In the genomic region with DNA sequence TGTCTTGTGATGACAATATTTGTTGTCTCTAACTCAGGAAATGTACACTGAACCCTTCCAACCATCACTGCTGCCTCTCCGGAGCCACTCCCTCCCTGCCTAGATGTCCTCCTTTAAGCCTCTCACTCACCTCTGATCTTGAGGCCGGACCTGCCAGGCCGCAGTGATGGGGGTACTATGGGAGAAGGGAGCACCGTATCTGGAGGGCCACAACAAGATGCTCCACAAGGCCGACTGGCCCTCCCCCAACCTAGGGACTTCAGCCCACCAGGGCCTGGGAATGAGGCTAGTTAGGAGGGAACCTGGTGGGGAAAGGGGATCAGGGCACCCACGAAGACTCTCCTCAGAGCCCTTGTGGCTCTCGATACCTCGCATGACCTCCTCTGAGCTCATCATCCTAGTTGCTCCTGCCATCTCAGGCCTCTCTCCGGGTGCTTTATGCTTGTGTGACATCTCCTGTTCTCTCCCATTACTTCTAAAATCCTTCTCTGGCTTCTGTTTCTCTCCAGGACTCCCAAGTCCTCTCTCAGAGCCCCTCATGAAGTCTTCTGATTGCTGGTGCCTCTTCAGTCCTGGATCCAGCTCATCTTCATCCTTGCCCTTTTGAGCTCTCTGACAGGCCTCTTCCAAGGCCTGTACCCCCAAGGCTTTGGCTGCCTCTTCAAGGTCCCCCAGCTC, we compare ENCODE assay signal across 21 mouse cellular contexts. TPM values are rescaled to one million over a fixed set of nuclear protein-coding genes. Genes with fewer than 3 reads are reported as not detected.
A peak's percentile ranks its signal among the peaks of the same experiment; 100 is the strongest.
DNase-seq lines count a peak whose midpoint lies in the region; ATAC-seq and TF ChIP-seq lines count a peak whose summit lies in the region.
"Had no signal": no experiment of that assay in that cellular context is flagged by ENCODE, and none has a peak within 500 bp of the region (broad histone marks: within the 10 kb centered on the region; RNA-seq: fewer than 3 reads in every experiment).

No protein-coding gene starts in this region.

- no peaks in the 10 kb centered on the region for H3K27me3 ChIP-seq in forebrain, embryonic 14.5 days (replicated peaks; ENCODE audit: control insufficient read depth, insufficient read depth, low read length)
- H3K27me3 ChIP-seq in forebrain, embryonic 15.5 days: no peaks in the 10 kb centered on the region
- H3K27me3 ChIP-seq in liver, embryonic 12.5 days (replicated peaks): 0 out of 2 replicates have a peak, but pooled peaks cover 5% of the 10 kb centered on the region
- no peaks in the 10 kb centered on the region for H3K27me3 ChIP-seq in liver, embryonic 11.5 days (replicated peaks; ENCODE audit: control insufficient read depth, insufficient read depth, low read length)
- no peaks in the 10 kb centered on the region for H3K27me3 ChIP-seq in ES-Bruce4 (ENCODE audit: control insufficient read depth, insufficient read depth, low read length, poor library complexity, severe bottlenecking)
- H3K27me3 ChIP-seq in intestine, embryonic 15.5 days (replicated peaks): no peaks in the 10 kb centered on the region

- 89% methylated on average over 9 of the region's 9 CpGs for WGBS in forebrain, embryonic 14.5 days
- 82% methylated on average over 9 of the region's 9 CpGs for WGBS in forebrain, embryonic 15.5 days
- 78% methylated on average over 9 of the region's 9 CpGs for WGBS in liver, embryonic 12.5 days (ENCODE audit: insufficient replicate concordance)
- WGBS in liver, embryonic 11.5 days: 82% methylated on average over 9 of the region's 9 CpGs
- WGBS in intestine, embryonic 15.5 days: 75% methylated on average over 9 of the region's 9 CpGs

- H3K27ac ChIP-seq in forebrain, embryonic 14.5 days (ENCODE audit: low read depth, low read length): no peak overlapping the region
- no peak overlapping the region for H3K27ac ChIP-seq in forebrain, embryonic 15.5 days (replicated peaks)
- no peak overlapping the region for H3K27ac ChIP-seq in liver, embryonic 12.5 days
- no peak overlapping the region for H3K27ac ChIP-seq in liver, embryonic 11.5 days (ENCODE audit: low read depth, low read length)
- H3K27ac ChIP-seq in ES-Bruce4 (ENCODE audit: insufficient read depth, low read length): no peak overlapping the region
- no peak overlapping the region for H3K27ac ChIP-seq in intestine, embryonic 15.5 days
- no peak overlapping the region for H3K27ac ChIP-seq in layer of hippocampus, adult 2 months
- H3K27ac ChIP-seq: gastrocnemius, adult 2 months; heart, adult 2 months had no signal

- DNase-seq in forebrain, embryonic 14.5 days (ENCODE audit: low spot score): no peak
- no peak for DNase-seq in liver, embryonic 11.5 days (ENCODE audit: low spot score)
- no peak for DNase-seq in layer of hippocampus, adult 2 months (ENCODE audit: low spot score in 2 of 2)
- DNase-seq in adrenal gland, postnatal 4 days (ENCODE audit: low spot score in 2 of 2): no peak
- DNase-seq: adrenal gland, postnatal 36 days; gastrocnemius, adult 2 months; heart, adult 2 months; heart, postnatal 14 days; kidney, postnatal 14 days; lung, adult 18-20 months; lung, postnatal 4 days; midbrain, embryonic 14.5 days had no signal

- H3K36me3 ChIP-seq in forebrain, embryonic 14.5 days (ENCODE audit: control insufficient read depth, insufficient read depth, low read length): peaks cover 10% of the 10 kb centered on the region
- H3K36me3 ChIP-seq in forebrain, embryonic 15.5 days: peaks cover 2% of the 10 kb centered on the region; the same call in 1 of the 2 replicates
- peaks cover 9% of the 10 kb centered on the region for H3K36me3 ChIP-seq in liver, embryonic 12.5 days
- peaks cover 8% of the 10 kb centered on the region; the same call in 1 of the 2 replicates for H3K36me3 ChIP-seq in liver, embryonic 11.5 days (ENCODE audit: control insufficient read depth, insufficient read depth, low read length)
- peaks cover 5% of the 10 kb centered on the region for H3K36me3 ChIP-seq in ES-Bruce4 (ENCODE audit: control insufficient read depth, insufficient read depth, low read length, poor library complexity, severe bottlenecking)
- peaks cover 5% of the 10 kb centered on the region for H3K36me3 ChIP-seq in intestine, embryonic 15.5 days

- no peak for ATAC-seq in forebrain, embryonic 14.5 days
- ATAC-seq in forebrain, embryonic 15.5 days (replicated peaks): no peak
- no peak for ATAC-seq in liver, embryonic 12.5 days
- no peak for ATAC-seq in liver, embryonic 11.5 days (replicated peaks; ENCODE audit: low FRiP score)
- no peak for ATAC-seq in intestine, embryonic 15.5 days
- ATAC-seq: forebrain, embryonic 16.5 days; inflammation-experienced regulatory T-cells, adult 6 months had no signal

- H3K4me3 ChIP-seq in forebrain, embryonic 14.5 days (ENCODE audit: low read depth, low read length): no peak overlapping the region
- H3K4me3 ChIP-seq in forebrain, embryonic 15.5 days: no peak overlapping the region
- H3K4me3 ChIP-seq in liver, embryonic 12.5 days: no peak overlapping the region
- no peak overlapping the region for H3K4me3 ChIP-seq in liver, embryonic 11.5 days (ENCODE audit: low read depth, low read length)
- H3K4me3 ChIP-seq in ES-Bruce4 (ENCODE audit: low read depth, low read length): no peak overlapping the region
- H3K4me3 ChIP-seq in intestine, embryonic 15.5 days (replicated peaks): no peak overlapping the region
- H3K4me3 ChIP-seq in layer of hippocampus, adult 2 months: no peak overlapping the region
- H3K4me3 ChIP-seq: gastrocnemius, adult 2 months; heart, adult 2 months had no signal

- TF ChIP-seq POLR2A in ES-Bruce4 (IDR thresholded peaks at IDR 0.05; ENCODE audit: insufficient read depth, low read length): no peak

- peaks cover 7% of the 10 kb centered on the region for H3K4me1 ChIP-seq in forebrain, embryonic 14.5 days (ENCODE audit: control insufficient read depth, insufficient read depth, low read length)
- peaks cover 24% of the 10 kb centered on the region for H3K4me1 ChIP-seq in forebrain, embryonic 15.5 days
- peaks cover 45% of the 10 kb centered on the region for H3K4me1 ChIP-seq in liver, embryonic 12.5 days
- peaks cover 11% of the 10 kb centered on the region for H3K4me1 ChIP-seq in liver, embryonic 11.5 days (replicated peaks; ENCODE audit: control insufficient read depth, insufficient read depth, low read length)
- H3K4me1 ChIP-seq in ES-Bruce4 (ENCODE audit: control insufficient read depth, insufficient read depth, low read length): peaks cover 9% of the 10 kb centered on the region
- peaks cover 37% of the 10 kb centered on the region for H3K4me1 ChIP-seq in intestine, embryonic 15.5 days (replicated peaks)

- no peaks in the 10 kb centered on the region for H3K9me3 ChIP-seq in forebrain, embryonic 14.5 days (replicated peaks; ENCODE audit: control insufficient read depth, low read length)
- H3K9me3 ChIP-seq in forebrain, embryonic 15.5 days: no peaks in the 10 kb centered on the region
- H3K9me3 ChIP-seq in liver, embryonic 12.5 days (replicated peaks): no peaks in the 10 kb centered on the region
- H3K9me3 ChIP-seq in liver, embryonic 11.5 days (ENCODE audit: control insufficient read depth, low read length): no peaks in the 10 kb centered on the region
- H3K9me3 ChIP-seq in ES-Bruce4 (replicated peaks; ENCODE audit: control insufficient read depth, insufficient read depth, low read length, poor library complexity, severe bottlenecking): no peaks in the 10 kb centered on the region
- H3K9me3 ChIP-seq in intestine, embryonic 15.5 days: no peaks in the 10 kb centered on the region

- TF ChIP-seq CTCF in ES-Bruce4 (IDR thresholded peaks at IDR 0.05; ENCODE audit: low read depth, low read length): no peak
- no peak for TF ChIP-seq CTCF in layer of hippocampus, adult 2 months (conservative IDR thresholded peaks at IDR 0.05)

- peak overlapping the region; percentile 29; the same call in 1 of the 2 replicates for H3K9ac ChIP-seq in forebrain, embryonic 14.5 days (ENCODE audit: low read length)
- H3K9ac ChIP-seq in forebrain, embryonic 15.5 days (replicated peaks): no peak overlapping the region
- H3K9ac ChIP-seq in liver, embryonic 12.5 days: 0 out of 2 replicates have a peak overlapping the region, but pooled peaks have one; percentile 14
- H3K9ac ChIP-seq in liver, embryonic 11.5 days (ENCODE audit: low read depth, low read length): no peak overlapping the region
- peak overlapping the region; percentile 78 for H3K9ac ChIP-seq in ES-Bruce4 (ENCODE audit: low read depth, poor library complexity, severe bottlenecking)
- no peak overlapping the region for H3K9ac ChIP-seq in intestine, embryonic 15.5 days

- no peak overlapping the region for H3K4me2 ChIP-seq in forebrain, embryonic 14.5 days (ENCODE audit: low read length)
- no peak overlapping the region for H3K4me2 ChIP-seq in forebrain, embryonic 15.5 days (replicated peaks)
- H3K4me2 ChIP-seq in liver, embryonic 12.5 days: no peak overlapping the region
- H3K4me2 ChIP-seq in liver, embryonic 11.5 days: no peak overlapping the region
- H3K4me2 ChIP-seq in intestine, embryonic 15.5 days (replicated peaks): peak overlapping the region; percentile 80

- TF ChIP-seq EP300 in ES-Bruce4 (IDR thresholded peaks at IDR 0.05; ENCODE audit: insufficient read depth, low read depth, low read length): no peak

RNA-seq across cellular contexts. Expression of gene Kmt2b, which starts 2.5 kb away (rescaled TPM):
- 8.7 and 9.6 TPM in 2 replicates for polyA plus RNA-seq in forebrain, embryonic 14.5 days (2014; fragmentation: Nextera tagmentation; extraction: Ambion mirVana)
- polyA plus RNA-seq in forebrain, embryonic 15.5 days (2015; fragmentation: Nextera tagmentation; extraction: Ambion mirVana): 10.4 and 12.0 TPM in 2 replicates
- polyA plus RNA-seq in liver, embryonic 12.5 days (2016; fragmentation: Nextera tagmentation; extraction: Ambion mirVana): 4.5 and 4.9 TPM in 2 replicates
- 7.4 and 11.4 TPM in 2 replicates for polyA plus RNA-seq in liver, embryonic 11.5 days (2014; fragmentation: Nextera tagmentation; extraction: Ambion mirVana)
- polyA plus RNA-seq in ES-Bruce4 (2011; ENCODE audit: insufficient read depth, insufficient read length, low read depth, missing spikeins): 70.2 and 81.4 TPM in 2 replicates
- polyA plus RNA-seq in intestine, embryonic 15.5 days (2015; fragmentation: Nextera tagmentation; extraction: Ambion mirVana): 6.5 and 7.2 TPM in 2 replicates
- total RNA-seq in layer of hippocampus, adult 2 months (2021): 10 to 100 TPM; 49.8 to 57.5 TPM
- total RNA-seq in adrenal gland, postnatal 4 days (2021): 10 to 100 TPM; 71.4 to 84.4 TPM

RNA-seq across cellular contexts. Expression of gene Zbtb32, which starts 7.6 kb away (rescaled TPM):
- polyA plus RNA-seq in forebrain, embryonic 14.5 days (2014; fragmentation: Nextera tagmentation; extraction: Ambion mirVana): 0.12 and 0.34 TPM in 2 replicates
- 0.33 and 0.50 TPM in 2 replicates for polyA plus RNA-seq in forebrain, embryonic 15.5 days (2015; fragmentation: Nextera tagmentation; extraction: Ambion mirVana)
- 0.17 and 0.20 TPM in 2 replicates for polyA plus RNA-seq in liver, embryonic 12.5 days (2016; fragmentation: Nextera tagmentation; extraction: Ambion mirVana)
- polyA plus RNA-seq in liver, embryonic 11.5 days (2014; fragmentation: Nextera tagmentation; extraction: Ambion mirVana): 0.25 and 0.62 TPM in 2 replicates
- polyA plus RNA-seq in ES-Bruce4 (2011; ENCODE audit: insufficient read depth, insufficient read length, low read depth, missing spikeins): 20.3 and 22.7 TPM in 2 replicates
- 0.87 and 1.6 TPM in 2 replicates for polyA plus RNA-seq in intestine, embryonic 15.5 days (2015; fragmentation: Nextera tagmentation; extraction: Ambion mirVana)
- total RNA-seq in layer of hippocampus, adult 2 months (2021): not detected
- under 1 TPM in 1 of 2 experiments, not detected in 1; 0.65 TPM for total RNA-seq in adrenal gland, postnatal 4 days (2021)
- total RNA-seq: heart, postnatal 14 days; layer of hippocampus, postnatal 10 days; left cerebral cortex, postnatal 36 days had no signal

RNA-seq across cellular contexts. Expression of gene Upk1a, which starts 21.6 kb away (rescaled TPM):
- 0.20 and 0.25 TPM in 2 replicates for polyA plus RNA-seq in forebrain, embryonic 14.5 days (2014; fragmentation: Nextera tagmentation; extraction: Ambion mirVana)
- polyA plus RNA-seq in forebrain, embryonic 15.5 days (2015; fragmentation: Nextera tagmentation; extraction: Ambion mirVana): 0.11 and 0.47 TPM in 2 replicates
- 0.25 and 0.33 TPM in 2 replicates for polyA plus RNA-seq in liver, embryonic 12.5 days (2016; fragmentation: Nextera tagmentation; extraction: Ambion mirVana)
- 0.66 and 1.5 TPM in 2 replicates for polyA plus RNA-seq in liver, embryonic 11.5 days (2014; fragmentation: Nextera tagmentation; extraction: Ambion mirVana)
- polyA plus RNA-seq in ES-Bruce4 (2011; ENCODE audit: insufficient read depth, insufficient read length, low read depth, missing spikeins): 2.5 and 2.8 TPM in 2 replicates
- polyA plus RNA-seq in intestine, embryonic 15.5 days (2015; fragmentation: Nextera tagmentation; extraction: Ambion mirVana): 8.5 and 10.0 TPM in 2 replicates
- total RNA-seq in layer of hippocampus, adult 2 months (2021): under 1 TPM in 1 of 2 experiments, not detected in 1; 0.69 TPM
- total RNA-seq in adrenal gland, postnatal 4 days (2021): 1 to 10 TPM in 1 of 2 experiments, under 1 TPM in 1; 0.93 to 1.2 TPM
- total RNA-seq: neutrophil, adult 5-6 weeks had no signal

RNA-seq across cellular contexts. Expression of gene Igflr1, which starts 25.8 kb away (rescaled TPM):
- 1.7 and 6.4 TPM in 2 replicates for polyA plus RNA-seq in forebrain, embryonic 14.5 days (2014; fragmentation: Nextera tagmentation; extraction: Ambion mirVana)
- polyA plus RNA-seq in forebrain, embryonic 15.5 days (2015; fragmentation: Nextera tagmentation; extraction: Ambion mirVana): 6.3 and 6.6 TPM in 2 replicates
- polyA plus RNA-seq in liver, embryonic 12.5 days (2016; fragmentation: Nextera tagmentation; extraction: Ambion mirVana): 3.0 and 3.9 TPM in 2 replicates
- polyA plus RNA-seq in liver, embryonic 11.5 days (2014; fragmentation: Nextera tagmentation; extraction: Ambion mirVana): 3.1 and 3.7 TPM in 2 replicates
- 0.72 TPM in 1 of 2 replicates, not detected in the other for polyA plus RNA-seq in ES-Bruce4 (2011; ENCODE audit: insufficient read depth, insufficient read length, low read depth, missing spikeins)
- polyA plus RNA-seq in intestine, embryonic 15.5 days (2015; fragmentation: Nextera tagmentation; extraction: Ambion mirVana): 2.2 and 2.9 TPM in 2 replicates
- total RNA-seq in layer of hippocampus, adult 2 months (2021): 1 to 10 TPM; 6.4 to 6.5 TPM
- 1 to 10 TPM; 4.5 to 5.2 TPM for total RNA-seq in adrenal gland, postnatal 4 days (2021)
- total RNA-seq: neutrophil, adult 5-6 weeks had no signal

RNA-seq across cellular contexts. Expression of gene Psenen, which starts 27.6 kb away (rescaled TPM):
- 121 and 143 TPM in 2 replicates for polyA plus RNA-seq in forebrain, embryonic 14.5 days (2014; fragmentation: Nextera tagmentation; extraction: Ambion mirVana)
- polyA plus RNA-seq in forebrain, embryonic 15.5 days (2015; fragmentation: Nextera tagmentation; extraction: Ambion mirVana): 131 and 138 TPM in 2 replicates
- polyA plus RNA-seq in liver, embryonic 12.5 days (2016; fragmentation: Nextera tagmentation; extraction: Ambion mirVana): 83.3 and 87.9 TPM in 2 replicates
- 85.2 and 102 TPM in 2 replicates for polyA plus RNA-seq in liver, embryonic 11.5 days (2014; fragmentation: Nextera tagmentation; extraction: Ambion mirVana)
- polyA plus RNA-seq in ES-Bruce4 (2011; ENCODE audit: insufficient read depth, insufficient read length, low read depth, missing spikeins): 99.8 and 107 TPM in 2 replicates
- 148 and 151 TPM in 2 replicates for polyA plus RNA-seq in intestine, embryonic 15.5 days (2015; fragmentation: Nextera tagmentation; extraction: Ambion mirVana)
- 10 to 100 TPM; 79.9 to 92.3 TPM for total RNA-seq in layer of hippocampus, adult 2 months (2021)
- total RNA-seq in adrenal gland, postnatal 4 days (2021): 100 to 1,000 TPM; 125 to 131 TPM

Comparison
In these comparisons a context has a peak if more than half of its experiments do, and no peak if none do; other contexts are left out.
1. H3K9ac ChIP-seq: peak in forebrain, embryonic 14.5 days (single experiment), liver, embryonic 12.5 days (single experiment) and ES-Bruce4 (single experiment); none in forebrain, embryonic 15.5 days (single experiment), liver, embryonic 11.5 days (single experiment) and intestine, embryonic 15.5 days (single experiment).